Mouse (Mus musculus): Measurements from ENCODE around the gene Itgav.

DNA sequence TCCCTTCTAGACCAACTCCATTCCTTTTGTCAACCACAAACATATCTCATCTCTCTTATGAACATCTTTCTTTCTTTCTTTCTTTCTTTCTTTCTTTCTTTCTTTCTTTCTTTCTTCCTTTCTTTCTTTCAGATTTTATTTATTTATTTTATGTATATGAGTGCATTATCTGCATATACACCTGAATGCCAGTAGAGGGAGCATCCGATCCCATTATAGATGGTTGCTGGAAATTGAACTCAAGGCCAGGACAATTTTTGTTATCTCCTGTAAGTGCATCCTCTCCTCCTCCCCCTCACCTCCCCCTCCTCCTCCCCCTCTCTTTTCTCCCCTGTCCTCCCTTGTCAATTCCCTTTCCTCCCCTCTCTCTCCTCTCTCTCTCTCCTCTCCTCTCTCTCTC is 25.7 kb upstream of the Itgav start:
- TF ChIP-seq ZC3H11A (IDR thresholded peaks at IDR 0.05; ENCODE audit: borderline replicate concordance, low read depth, low read length) (no peak; the same call in 1 of the 2 replicates), ZNF384 (IDR thresholded peaks at IDR 0.05; ENCODE audit: low read depth, low read length) (no peak)
